Mouse (Mus musculus) cerebellum, adult 18-20 months (tissue): ENCODE data around the gene Stk10.
A peak's percentile ranks its signal among the peaks of the same experiment; 100 is the strongest.

ENCODE experiments used
- DNase-seq, 2 experiments: peaks; one replicate each; pipeline ENCODE4 v3.0.0; 2021

The Stk10 gene

GRCm38 (mm10) chr11:32527006-32527405 lies 6.1 kb upstream of the Stk10 start:
- DNase-seq = no peak

- no peak for DNase-seq
Measured at GRCm38 (mm10) chr11:32530151-32530550, 3.0 kb upstream of the Stk10 start.

GRCm38 (mm10) chr11:32531871-32532764 lies 987 bp upstream of the Stk10 start, which contains the start of gene Efcab9:
Gene Efcab9, minus strand, starts transcription at chr11:32532081.
- no peak for DNase-seq

GRCm38 (mm10) chr11:32533482-32534261 lies 567 bp downstream of the Stk10 start:
- DNase-seq = peak; percentile 59 to 71

GRCm38 (mm10) chr11:32534453-32535075 lies 1.5 kb downstream of the Stk10 start:
- DNase-seq = no peak

GRCm38 (mm10) chr11:32535646-32536045 lies 2.5 kb downstream of the Stk10 start:
- no peak for DNase-seq

- DNase-seq = peak in 1 of 2 experiments; percentile 29
Measured at GRCm38 (mm10) chr11:32536954-32537353, 3.8 kb downstream of the Stk10 start.

- DNase-seq = no peak
Measured at GRCm38 (mm10) chr11:32538435-32538834, 5.3 kb downstream of the Stk10 start.

GRCm38 (mm10) chr11:32538846-32539245 lies 5.7 kb downstream of the Stk10 start:
- no peak for DNase-seq

- DNase-seq = peak in 1 of 2 experiments; percentile 8
Measured at GRCm38 (mm10) chr11:32539717-32540116, 6.6 kb downstream of the Stk10 start.

- DNase-seq = no peak
Measured at GRCm38 (mm10) chr11:32540463-32540862, 7.4 kb downstream of the Stk10 start.

- DNase-seq = no peak
Measured at GRCm38 (mm10) chr11:32542181-32542580, 9.1 kb downstream of the Stk10 start.

GRCm38 (mm10) chr11:32542687-32543411 lies 9.7 kb downstream of the Stk10 start:
- DNase-seq = peak in 1 of 2 experiments; percentile 4

- peak in 1 of 2 experiments; percentile 24 for DNase-seq
Measured at GRCm38 (mm10) chr11:32544041-32544440, 10.9 kb downstream of the Stk10 start.

GRCm38 (mm10) chr11:32544497-32544896 lies 11.4 kb downstream of the Stk10 start:
- DNase-seq = no peak

GRCm38 (mm10) chr11:32545605-32546004 lies 12.5 kb downstream of the Stk10 start:
- peak in 1 of 2 experiments; percentile 39 for DNase-seq

GRCm38 (mm10) chr11:32546483-32546882 lies 13.4 kb downstream of the Stk10 start:
- peak; percentile 82 to 86 for DNase-seq

- DNase-seq = no peak
Measured at GRCm38 (mm10) chr11:32547391-32547947, 14.4 kb downstream of the Stk10 start.

GRCm38 (mm10) chr11:32548240-32548639 lies 15.1 kb downstream of the Stk10 start:
- no peak for DNase-seq

- peak; percentile 73 to 83 for DNase-seq
Measured at GRCm38 (mm10) chr11:32549236-32549635, 16.1 kb downstream of the Stk10 start.

GRCm38 (mm10) chr11:32550102-32550501 lies 17.0 kb downstream of the Stk10 start:
- no peak for DNase-seq

GRCm38 (mm10) chr11:32551056-32551455 lies 18.0 kb downstream of the Stk10 start:
- DNase-seq = no peak
